Mouse (Mus musculus) bone marrow, adult 2 months (tissue): Measurements from ENCODE around the gene Efna5.

Source experiments
- CTCF ChIP-seq: fragments of 200-500 bp; IDR thresholded peaks from 2 replicates; pipeline ENCODE4 v1.5.1; 2011; ENCODE audit warnings: low read length, control low read depth; ENCODE audit not compliant: control insufficient read depth, insufficient read depth
- POLR2A ChIP-seq: fragments of 200-500 bp; IDR thresholded peaks from 2 replicates; pipeline ENCODE4 v1.6.1; 2011; ENCODE audit warnings: low read depth, mild to moderate bottlenecking, control low read depth, low read length, borderline replicate concordance; ENCODE audit not compliant: control insufficient read depth

- TF ChIP-seq POLR2A (no peak), CTCF (no peak)
Measured at GRCm38 (mm10) chr17:62850603-62851002, 30.5 kb downstream of the Efna5 start.
